Mouse (Mus musculus): Measurements from ENCODE around the gene Cnnm2.

DNA sequence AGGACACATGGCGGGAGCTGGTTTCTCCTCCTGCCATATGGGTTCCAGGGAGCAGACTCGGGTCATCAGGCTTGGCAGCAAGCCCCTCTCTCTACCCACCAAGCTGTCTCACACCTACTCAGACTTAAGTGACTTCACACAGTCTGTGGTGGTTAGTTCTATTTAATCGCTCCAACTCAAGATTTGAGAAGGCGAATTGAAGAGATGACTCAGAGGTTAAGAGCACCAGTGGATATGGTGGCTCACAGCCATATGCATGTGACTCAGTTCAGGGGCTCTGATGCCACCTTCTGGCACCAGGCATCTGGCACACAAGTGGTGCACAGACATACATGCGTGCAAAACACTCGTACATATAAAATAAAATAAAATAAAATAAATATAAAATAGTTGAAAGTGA lies 43.4 kb downstream of the Cnnm2 start:
- TF ChIP-seq CTCF (IDR thresholded peaks at IDR 0.05; ENCODE audit: insufficient read depth, low read depth, low read length) = no peak
- TF ChIP-seq POLR2A (IDR thresholded peaks at IDR 0.05; ENCODE audit: insufficient read depth, low read depth, low read length) = no peak

Data from olfactory bulb, adult 2 months (tissue).